Mouse (Mus musculus) spleen, embryonic (tissue): ENCODE measurements around the gene Tnnt3.

Experiments
- CTCF ChIA-PET: fragments of 350-600 bp; sonication (Branson Sonifier 250); formaldehyde crosslinking; loops from one replicate; lab custom pipeline; 2022; lab: Charles Lee

Tnnt3 gene

DNA sequence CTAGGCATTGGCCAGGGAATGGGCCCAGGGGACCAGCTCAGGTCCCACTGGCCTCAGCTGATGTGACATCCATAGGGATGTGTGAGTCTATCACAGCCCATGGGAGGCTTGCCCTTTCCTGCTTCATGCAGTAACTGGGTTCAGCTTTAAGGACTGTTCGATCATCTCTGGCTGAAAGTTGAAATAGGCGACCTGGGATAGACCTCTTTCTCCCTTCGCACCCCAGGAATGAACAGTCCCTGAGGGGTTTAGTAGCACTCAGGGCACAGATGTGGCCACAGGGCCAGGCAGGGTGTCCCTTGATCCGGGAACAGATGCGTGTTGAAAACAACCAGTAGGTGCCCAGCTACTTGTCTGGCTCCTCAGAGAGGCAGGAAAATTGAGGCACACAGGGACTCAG is 22.4 kb upstream of the Tnnt3 start:
- CTCF ChIA-PET = interaction anchor here (0.6 kb wide), 1 partner anchor 23 kb away, joined by 4 read pairs; no protein-coding TSS in a partner anchor

DNA sequence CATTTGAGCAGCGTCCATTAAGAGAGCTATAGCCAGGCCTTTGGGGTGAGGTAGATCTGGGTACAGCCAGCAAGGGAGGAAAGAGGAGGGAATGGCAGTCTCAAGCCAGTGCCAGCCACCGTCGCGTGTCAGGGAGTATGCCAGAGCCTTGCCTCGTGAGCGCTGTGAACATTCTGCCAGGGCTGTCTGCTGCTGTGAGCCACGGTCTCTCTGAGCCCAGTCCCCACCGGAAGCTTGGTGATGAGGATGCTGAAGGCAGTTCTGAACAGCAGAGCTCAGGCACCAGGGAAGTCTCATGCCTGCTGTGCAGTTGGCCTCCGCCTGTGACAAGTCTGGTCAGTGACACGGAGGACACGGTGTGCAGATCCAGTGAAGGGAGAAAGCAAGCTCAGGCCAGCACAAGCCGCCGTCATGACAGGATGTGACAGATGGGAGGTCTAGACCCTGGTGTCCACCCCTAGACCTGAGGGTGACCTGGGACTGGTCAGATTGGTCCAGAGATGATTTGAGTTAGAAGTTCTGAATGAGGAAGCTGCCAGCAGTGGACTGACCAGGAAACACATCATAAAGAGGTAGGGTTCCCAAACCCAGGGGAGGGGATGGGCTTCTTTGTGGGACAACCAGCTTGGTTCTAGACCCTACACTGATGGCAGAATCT is 21.7 kb upstream of the Tnnt3 start:
- CTCF ChIA-PET = interaction anchor here (0.6 to 0.7 kb wide), 2 partner anchors 11 to 40 kb away, joined by 6 to 10 read pairs; no protein-coding TSS in a partner anchor

DNA sequence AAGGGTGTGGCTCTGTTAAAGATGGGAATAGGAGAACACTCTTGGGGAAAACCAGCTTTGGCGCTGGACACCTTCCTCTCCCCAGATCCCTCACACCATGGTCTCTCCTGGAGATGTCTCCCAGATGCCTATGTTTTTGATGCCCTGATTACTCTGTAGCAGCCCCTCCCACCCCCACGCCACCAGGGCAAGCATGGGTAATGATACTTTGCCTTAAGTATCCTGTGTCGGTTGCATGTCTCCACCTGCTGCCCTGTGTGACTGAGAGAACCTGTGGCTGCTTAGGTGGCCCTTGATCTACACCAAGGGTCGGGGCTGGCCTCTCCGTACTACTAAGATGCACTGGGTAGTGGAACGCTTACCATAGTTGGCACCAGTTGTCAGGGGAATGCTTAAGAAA is 20.6 kb upstream of the Tnnt3 start:
- CTCF ChIA-PET = no interaction called here

DNA sequence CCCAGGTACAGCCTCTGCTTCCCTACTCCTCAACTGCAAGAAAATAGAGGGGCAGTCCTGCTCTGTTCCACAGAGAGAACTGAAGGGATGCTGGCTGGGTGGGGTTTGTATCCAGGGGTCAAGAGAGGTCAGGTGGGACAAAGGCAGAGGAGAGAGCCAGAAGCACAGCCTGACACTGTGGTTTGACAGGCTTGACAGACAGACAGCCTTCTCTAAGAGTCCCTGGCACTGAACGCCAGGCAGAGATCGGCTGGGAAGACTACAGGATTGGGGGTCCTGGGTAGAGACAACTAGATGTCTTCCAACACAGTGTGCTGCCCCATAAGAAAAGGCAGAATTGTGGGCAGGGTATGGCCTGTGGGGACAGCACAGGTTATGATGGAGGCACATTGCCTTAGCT is 20.1 kb upstream of the Tnnt3 start:
- CTCF ChIA-PET = no interaction called here

DNA sequence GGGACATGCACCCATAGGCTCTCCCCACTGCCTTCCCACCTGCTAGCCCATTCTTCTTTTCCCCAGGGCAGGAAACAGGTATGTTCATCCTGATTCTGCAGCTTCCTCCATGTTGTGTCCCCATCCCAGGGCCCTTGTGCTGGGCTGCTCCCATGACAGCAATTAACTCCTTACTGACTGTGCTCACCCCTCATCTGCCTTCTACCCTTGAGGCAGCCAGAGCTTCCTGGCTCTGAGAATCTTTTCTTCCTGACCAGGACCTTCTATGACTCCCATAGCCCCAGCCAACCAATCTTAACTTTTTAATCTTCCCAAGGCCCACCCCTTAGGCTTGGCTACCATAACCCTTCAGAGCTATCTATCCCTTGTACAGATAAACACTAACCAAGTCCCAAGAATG is 19.3 kb upstream of the Tnnt3 start:
- CTCF ChIA-PET = interaction anchor here (0.7 kb wide), 1 partner anchor 63 kb away, joined by 6 read pairs; no protein-coding TSS in a partner anchor

DNA sequence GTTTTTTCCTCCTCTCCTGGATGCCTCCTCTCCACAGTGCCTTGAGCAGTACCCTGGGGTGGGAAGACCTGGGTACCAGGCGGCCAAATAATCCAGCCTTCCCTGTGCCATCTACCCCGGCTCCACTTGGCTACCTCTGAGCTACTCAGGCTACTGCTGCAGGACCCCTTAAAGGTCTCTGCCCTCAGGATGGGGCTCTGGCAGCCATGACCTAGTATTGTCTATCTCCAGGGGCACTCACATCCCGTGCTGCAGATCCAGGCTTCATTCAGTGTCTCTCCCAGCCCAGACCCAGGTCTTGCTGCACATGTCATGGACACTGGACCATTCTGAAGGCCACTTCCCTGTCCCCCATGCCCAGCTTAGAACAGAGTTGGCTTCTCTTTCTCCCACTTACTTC is 18.8 kb upstream of the Tnnt3 start:
- CTCF ChIA-PET = no interaction called here

DNA sequence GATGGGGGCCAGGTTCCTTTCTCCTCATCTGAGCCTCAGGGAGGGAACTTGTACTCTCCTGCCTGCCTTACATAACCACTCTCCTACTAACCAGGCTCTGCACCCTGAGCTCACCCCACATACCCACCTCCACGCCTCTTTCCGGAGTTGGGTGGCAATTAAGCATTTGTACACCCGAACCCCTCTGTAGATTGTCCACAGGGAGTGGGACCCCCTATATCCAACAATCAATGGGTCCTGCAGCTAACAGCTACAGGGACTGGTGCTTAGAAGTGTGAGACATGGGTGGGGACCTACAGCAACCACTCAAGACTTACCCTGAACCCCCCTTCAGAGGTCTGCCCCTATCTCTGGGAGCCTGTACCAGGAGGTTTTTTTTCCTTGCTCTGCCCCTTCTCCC is 18.0 kb upstream of the Tnnt3 start:
- CTCF ChIA-PET = no interaction called here

DNA sequence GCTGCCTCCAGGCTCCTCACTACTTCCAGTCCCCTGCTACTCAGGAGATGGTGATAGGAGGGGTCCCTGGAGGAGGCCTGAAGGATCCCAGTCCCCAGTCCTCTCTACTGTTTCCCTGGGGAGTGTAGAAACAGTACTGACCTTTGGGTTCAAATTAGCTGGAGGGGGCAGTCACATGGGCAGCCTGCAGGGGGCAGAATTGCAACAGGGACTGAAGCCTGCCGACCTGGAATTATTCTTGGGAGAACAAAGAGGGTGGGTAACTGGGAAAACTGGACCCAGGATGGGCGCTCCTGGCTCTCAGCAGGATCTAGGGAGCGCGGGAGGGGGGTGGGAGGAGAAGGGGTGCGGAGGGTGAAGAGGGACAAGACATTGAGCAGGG is 17.5 kb upstream of the Tnnt3 start:
- CTCF ChIA-PET = no interaction called here

DNA sequence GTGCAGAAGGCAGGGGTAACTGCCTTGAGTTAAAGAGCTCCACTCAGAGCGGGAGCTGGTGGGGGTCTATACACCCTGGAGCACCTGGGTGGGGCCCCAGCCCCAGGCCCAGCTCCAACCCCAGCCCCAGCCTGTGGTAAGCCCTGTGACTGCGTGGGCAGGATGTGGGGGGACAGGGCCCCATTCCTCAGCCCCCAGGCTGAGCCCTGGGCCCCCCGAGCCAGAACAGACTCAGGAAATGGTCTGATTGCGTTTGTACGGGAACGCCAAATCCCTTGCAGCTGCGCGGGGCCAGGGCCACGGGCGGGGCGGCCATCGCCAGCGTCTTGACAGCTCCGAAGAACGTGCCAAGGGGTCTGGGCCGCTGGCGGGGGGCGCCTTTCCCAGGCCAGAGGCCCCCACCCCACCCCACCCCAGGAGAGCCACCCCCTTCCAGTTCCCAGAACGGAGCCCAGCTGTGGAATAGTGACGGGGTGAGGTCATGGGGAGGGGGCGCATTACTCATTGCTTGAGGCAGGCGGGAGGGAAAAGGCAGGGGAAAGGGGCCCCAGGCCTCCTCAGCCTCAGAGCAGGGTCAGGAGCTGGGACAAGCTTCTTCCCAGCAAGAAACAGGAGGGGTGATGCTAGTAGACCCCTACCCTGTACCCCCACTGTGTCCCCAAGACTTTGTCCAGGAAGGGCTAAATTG is 16.9 kb upstream of the Tnnt3 start:
- CTCF ChIA-PET = no interaction called here

DNA sequence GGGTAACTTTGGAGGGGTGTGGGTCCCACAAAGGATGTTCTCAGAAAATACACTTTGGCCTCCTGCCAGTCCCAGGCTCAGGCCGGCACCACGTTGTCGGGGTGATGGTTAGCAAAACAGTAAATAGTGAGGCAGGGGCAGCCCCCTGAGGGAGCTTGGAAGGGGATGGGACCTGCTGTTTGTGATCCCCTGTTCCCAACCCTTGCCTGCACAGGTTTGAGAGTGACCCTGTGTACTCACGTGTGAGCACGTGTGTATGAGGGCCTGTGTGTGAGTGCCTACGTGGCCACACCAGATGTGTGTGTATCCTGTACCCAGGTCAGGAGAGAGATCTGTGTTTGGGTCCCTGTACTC is 16.4 kb upstream of the Tnnt3 start:
- CTCF ChIA-PET = interaction anchor here (1.0 kb wide), 1 partner anchor 22 kb away, joined by 7 read pairs; the partner anchor contains the start of gene Lsp1

DNA sequence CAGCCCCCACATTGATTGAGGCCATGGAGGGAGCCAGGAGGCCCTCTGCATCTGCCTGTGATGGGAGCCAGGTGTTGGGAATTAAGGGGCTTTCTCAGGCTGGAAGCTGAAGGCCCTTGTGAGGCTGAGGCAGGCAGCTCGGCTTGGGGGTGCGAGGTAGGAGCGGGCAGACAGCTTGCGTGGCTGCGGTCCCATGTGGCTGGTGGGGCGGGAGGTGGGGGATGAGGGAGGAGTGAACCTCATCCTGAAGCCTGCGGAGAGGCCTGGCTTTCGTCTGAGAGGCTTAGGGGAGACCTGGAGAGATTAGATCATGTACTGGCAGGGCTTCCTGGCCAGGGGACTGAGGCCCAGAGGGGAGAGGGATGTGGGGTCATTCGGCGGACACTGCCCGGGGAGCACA is 15.5 kb upstream of the Tnnt3 start:
- CTCF ChIA-PET = interaction anchor here (1.0 kb wide), 1 partner anchor 23 kb away, joined by 7 read pairs; the partner anchor contains the start of gene Lsp1

DNA sequence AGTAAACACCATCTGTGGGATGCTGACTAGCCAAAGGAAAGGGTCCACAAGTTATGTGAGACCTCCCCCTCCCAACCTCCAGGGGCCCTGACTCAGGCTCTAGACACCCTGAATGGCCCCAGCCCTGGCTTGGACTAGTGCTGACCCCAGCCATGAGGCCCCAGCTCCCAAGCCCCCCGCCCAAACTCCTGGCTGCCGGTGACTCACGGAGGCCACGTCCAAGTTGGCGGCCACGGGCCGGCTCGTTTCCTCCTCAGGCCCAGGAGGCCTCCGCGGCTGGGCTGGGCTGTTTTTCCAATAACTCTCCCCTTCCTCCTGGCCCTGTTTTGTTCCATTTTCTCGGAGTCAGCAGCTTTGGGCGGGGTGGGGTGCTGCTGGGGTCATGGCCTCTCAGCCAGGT is 13.9 kb upstream of the Tnnt3 start:
- CTCF ChIA-PET = no interaction called here

DNA sequence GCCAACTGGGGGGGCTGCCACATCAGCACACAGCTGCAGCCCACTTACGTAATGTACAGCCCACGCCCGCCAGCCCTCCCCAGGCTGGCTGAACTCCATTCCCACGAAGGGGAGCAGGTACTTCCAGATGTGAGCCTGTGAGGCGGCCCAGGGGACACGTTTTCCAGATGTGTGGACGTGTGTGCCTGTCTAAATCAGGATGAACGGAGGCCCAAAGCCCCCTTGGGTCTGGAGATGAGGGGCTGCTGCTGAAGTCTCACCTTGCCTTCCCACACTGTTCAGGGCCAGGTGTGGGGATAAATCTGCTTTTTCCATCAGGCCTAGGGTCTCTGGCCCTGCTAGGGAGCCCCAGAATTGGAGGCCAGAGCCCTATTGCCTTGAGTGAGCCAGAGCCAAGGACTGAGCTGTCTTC is 11.9 kb upstream of the Tnnt3 start:
- CTCF ChIA-PET = no interaction called here

DNA sequence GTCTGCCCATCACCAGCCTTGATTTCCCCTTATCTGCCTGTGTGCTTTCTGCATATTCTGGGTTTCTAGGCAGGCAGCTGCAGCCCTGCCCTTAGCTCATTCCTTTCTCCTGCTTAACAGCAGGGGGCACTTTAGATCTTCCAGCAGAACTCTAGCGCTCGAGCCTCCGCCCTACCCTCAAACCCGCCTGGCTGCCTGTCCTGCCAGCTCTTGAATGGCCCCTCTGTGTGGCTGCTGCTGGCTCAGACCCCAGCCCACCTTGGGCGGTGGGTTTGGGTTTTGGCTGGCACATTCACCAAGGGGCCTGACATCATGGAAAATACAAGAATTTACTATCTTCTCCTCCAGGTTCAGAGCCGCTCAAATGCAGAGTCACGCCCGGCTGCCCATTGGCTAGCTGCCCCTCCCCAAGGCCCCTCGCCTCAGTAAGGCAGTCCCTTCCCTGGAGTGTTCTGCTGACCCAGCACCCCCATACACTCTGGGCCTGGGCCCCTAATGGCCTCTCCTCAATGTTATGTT is 11.2 kb upstream of the Tnnt3 start:
- CTCF ChIA-PET = interaction anchor here (0.8 kb wide), 1 partner anchor 10 kb away, joined by 6 read pairs; no protein-coding TSS in a partner anchor

DNA sequence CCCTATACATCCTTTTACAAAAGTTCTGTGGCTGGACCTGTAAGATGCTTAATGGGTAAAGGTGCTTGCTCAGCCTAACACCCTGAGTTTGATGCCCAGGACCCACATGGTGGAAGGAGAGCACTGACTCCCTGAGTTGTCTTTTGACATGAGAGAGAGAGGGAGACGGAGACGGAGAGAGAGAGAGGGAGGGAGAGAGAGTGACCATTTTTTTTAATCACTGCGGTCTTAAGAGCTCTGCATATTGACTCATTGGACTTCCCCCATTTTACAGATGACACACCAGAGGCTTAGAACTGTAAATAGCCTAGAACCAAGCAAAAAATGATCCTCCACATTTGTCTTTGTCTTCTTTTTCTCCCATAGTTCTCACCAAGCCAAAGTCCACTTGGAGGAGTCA is 10.6 kb upstream of the Tnnt3 start:
- CTCF ChIA-PET = no interaction called here

DNA sequence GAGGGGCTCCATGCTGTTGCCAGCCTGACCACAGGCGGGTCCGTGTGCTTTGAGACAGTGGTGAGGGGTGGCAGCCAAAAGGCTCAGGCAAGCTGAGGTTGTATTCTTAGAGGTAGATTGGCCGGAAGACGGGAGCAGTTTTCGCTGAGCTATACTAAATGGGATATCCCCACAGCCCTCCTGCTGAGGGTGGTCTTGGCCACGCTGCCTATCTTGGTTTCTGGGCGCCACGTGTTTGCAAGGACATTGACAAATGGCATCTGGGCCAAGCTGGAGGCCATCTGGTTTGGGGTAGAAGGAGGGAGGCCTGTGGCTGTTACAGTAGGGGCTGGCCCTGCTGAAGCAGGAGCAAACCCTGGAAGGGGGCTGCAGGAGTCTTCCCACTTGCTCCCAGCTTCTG is 5.1 kb upstream of the Tnnt3 start:
- CTCF ChIA-PET = interaction anchor here (0.6 kb wide), 1 partner anchor 16 kb away, joined by 27 read pairs; no protein-coding TSS in a partner anchor

DNA sequence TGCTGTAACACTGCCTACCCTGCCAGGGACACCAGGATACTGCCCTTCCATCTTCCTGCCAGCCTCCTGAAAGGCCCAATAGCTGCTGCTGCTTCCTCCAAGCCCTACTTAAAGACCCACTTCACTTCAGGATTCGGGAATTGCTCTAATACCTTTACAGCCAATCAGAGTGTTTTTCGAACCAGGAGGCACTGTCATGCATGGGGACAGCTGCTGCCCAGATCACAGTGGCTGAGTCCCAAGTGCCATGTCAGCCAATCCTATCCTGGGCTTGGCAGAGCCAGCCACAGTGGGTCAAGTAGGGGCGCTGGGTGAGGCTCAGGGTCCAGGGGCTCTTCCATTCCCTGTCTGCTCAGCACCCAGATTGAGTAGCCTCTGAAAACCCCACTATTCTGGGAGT is 2.5 kb upstream of the Tnnt3 start:
- CTCF ChIA-PET = interaction anchor here (1.2 kb wide), 1 partner anchor 51 kb away, joined by 4 read pairs; no protein-coding TSS in a partner anchor

DNA sequence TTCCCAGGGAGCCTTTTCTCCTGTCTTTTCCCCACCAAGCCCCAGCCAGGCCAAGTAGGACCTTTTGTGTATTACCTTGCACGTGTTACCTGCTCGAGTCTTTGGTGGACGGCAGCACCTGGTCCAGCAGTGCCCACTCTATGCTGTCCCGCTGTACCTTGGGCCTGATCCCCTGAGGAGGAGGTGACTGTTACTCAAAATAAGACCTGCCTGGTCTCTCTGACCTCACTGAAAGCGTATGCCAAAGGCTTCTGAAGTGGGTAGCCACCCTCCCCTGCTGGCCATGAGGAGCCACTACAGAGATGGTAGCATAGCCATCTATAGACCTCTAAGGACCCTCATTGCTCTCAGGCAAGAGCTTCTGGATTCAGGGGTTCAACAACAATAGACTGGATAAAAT is 1.8 kb upstream of the Tnnt3 start:
- CTCF ChIA-PET = interaction anchor here (0.9 to 1.4 kb wide), 2 partner anchors 56 to 60 kb away, joined by 3 to 11 read pairs; partner anchors contain the start of gene Tnni2

DNA sequence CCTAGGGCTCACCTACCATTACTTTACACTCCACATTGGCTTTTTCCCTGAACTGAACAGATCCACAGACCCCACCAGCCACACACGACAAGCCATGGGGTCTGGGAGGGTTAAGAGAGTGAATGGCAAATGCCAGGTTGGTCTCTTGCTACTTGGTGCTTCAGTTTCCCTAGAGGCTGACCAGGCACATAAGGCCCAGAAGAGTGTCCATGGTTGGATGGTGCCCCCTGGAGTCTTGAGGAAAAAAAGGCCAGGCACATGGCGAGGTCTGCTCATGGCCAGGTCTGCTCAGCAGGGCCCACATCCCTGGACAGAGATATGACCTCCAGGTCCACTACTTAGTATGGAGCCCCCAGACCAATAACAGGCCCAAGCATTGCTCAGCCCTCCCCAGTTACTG is 861 bp upstream of the Tnnt3 start:
- CTCF ChIA-PET = interaction anchor here (0.6 to 1.4 kb wide), 3 partner anchors 57 to 167 kb away, joined by 3 to 11 read pairs (median 5); partner anchors contain the start of gene Tnni2

DNA sequence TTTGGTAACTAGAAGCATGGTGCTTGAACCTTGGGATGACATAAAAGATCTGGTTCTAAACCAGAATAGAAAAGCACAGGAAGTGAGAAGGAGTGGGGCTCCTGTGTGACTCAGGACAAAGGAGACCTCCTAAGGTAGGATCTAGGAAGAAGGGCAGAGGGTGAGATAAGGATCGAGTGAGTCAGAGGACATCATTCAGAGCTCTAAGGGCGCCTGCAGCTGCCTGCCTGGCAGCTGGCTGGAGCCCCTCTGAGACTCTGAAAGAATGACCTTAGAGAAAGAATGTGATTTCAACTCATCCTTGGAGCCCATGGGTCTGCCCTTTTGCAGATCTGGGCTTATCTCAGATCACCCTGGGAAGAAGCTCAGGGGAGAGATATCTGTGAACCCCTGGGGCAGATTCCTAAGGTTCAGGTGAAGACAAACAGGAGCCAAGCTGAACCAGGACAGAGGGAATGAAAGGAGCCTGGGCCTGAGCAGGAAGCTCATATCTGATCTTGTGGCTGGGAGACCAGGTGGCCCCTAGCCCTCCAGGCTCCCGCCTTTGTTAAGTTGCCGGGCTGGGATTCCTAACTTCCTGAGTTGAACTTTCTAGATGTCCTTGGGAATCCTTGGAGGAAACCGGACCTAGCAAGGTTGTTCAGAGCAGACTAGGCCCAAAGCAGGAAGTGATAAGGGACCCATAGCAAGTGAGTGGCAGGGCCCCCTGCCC is 530 bp downstream of the Tnnt3 start:
- CTCF ChIA-PET = interaction anchor here (1.4 kb wide), 1 partner anchor 59 kb away, joined by 3 read pairs; no protein-coding TSS in a partner anchor

DNA sequence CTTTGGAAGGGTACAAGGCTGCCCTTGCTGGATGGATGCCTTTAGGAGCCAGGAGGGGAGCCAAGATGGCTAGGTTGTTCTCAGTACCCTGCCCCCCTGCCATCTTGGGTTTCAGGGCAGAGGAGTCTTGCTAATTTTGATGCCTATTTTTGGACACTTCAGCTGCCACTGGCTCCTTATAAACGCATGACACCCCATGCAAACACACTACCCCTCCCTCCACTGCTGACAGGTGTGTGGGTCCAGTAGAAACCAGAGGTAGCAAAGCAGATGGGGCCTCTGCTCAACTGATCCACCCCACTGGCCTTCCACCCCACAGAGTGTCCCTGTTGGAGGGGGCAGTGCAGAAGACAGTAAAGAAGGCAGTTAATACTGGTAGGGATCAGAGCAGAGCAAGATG is 1.4 kb downstream of the Tnnt3 start:
- CTCF ChIA-PET = no interaction called here

DNA sequence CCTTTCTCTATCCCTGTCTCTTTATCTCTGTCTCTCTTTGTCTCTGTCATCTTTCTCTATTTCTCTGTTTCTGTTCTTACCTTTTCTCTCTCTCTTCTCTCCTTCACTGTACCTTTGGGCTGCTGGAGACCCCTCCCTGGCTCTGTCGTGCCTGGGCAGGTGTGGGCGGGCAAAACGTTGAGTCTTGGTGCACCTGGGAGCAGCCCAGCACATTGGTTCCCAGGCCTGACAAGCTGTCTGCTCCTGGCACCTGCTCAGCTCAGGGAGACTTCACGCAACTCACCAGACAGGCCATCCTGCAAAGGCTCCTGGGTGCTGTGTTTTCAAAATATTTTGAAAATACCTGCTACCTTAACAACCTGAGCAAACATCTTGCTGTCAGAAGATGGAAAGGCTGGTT is 4.6 kb downstream of the Tnnt3 start:
- CTCF ChIA-PET = no interaction called here
